Mouse (Mus musculus): ENCODE measurements around the gene 4930402H24Rik.

- TF ChIP-seq CTCF (IDR thresholded peaks at IDR 0.05) = no peak
- TF ChIP-seq EP300 (IDR thresholded peaks at IDR 0.05) = no peak
Measured at GRCm38 (mm10) chr2:130706602-130707001, 199.6 kb downstream of the 4930402H24Rik start.

All from lung, postnatal 0 days (tissue).